Mouse (Mus musculus): ENCODE results near the gene Slc2a2. TPM values are rescaled to one million over a fixed set of nuclear protein-coding genes. Genes with fewer than 3 reads are reported as not detected.

Gene Slc2a2
- 0.07 and 0.11 TPM in 2 replicates for polyA plus RNA-seq (2015; fragmentation: Nextera tagmentation; extraction: Ambion mirVana)

DNA sequence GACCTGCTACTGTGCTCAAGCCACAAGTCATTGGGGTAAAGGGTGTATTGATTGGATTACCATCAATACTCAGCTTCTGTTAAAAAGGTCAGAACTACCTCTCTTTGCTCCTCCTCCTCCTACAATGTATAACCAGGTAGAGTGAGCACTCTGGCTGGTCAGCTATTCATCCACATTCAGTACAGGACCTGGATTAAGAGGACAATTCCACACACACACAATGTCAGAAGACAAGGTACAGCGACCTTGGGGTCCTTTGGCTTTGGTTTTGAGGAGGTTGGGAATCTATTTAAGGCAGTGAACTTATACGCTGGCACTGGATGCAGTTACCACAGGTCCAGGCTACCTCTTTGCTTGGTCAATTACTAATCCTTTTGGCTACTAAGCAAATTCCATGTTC lies at the start of gene Slc2a2:
TSS of gene Slc2a2 (plus strand) at position 107 of the 400 bp plus-strand sequence.

Other genes starting within 250 kb of the Slc2a2 start
- 3.4 and 3.6 TPM in 2 replicates for gene Eif5a2, start 83.4 kb downstream of the Slc2a2 start, polyA plus RNA-seq (2015; fragmentation: Nextera tagmentation; extraction: Ambion mirVana)
- gene Rpl22l1, start 107.5 kb downstream of the Slc2a2 start, polyA plus RNA-seq (2015; fragmentation: Nextera tagmentation; extraction: Ambion mirVana): 305 and 326 TPM in 2 replicates
- gene Gm1527, start 194.7 kb downstream of the Slc2a2 start, polyA plus RNA-seq (2015; fragmentation: Nextera tagmentation; extraction: Ambion mirVana): not detected in 2 replicates